Mouse (Mus musculus) spleen, embryonic (tissue): ENCODE data around the gene Polr2a.

Experiments used
- CTCF ChIA-PET: fragments of 350-600 bp; sonication (Branson Sonifier 250); formaldehyde crosslinking; loops from one replicate; lab custom pipeline; 2022; lab: Charles Lee

The Polr2a gene

DNA sequence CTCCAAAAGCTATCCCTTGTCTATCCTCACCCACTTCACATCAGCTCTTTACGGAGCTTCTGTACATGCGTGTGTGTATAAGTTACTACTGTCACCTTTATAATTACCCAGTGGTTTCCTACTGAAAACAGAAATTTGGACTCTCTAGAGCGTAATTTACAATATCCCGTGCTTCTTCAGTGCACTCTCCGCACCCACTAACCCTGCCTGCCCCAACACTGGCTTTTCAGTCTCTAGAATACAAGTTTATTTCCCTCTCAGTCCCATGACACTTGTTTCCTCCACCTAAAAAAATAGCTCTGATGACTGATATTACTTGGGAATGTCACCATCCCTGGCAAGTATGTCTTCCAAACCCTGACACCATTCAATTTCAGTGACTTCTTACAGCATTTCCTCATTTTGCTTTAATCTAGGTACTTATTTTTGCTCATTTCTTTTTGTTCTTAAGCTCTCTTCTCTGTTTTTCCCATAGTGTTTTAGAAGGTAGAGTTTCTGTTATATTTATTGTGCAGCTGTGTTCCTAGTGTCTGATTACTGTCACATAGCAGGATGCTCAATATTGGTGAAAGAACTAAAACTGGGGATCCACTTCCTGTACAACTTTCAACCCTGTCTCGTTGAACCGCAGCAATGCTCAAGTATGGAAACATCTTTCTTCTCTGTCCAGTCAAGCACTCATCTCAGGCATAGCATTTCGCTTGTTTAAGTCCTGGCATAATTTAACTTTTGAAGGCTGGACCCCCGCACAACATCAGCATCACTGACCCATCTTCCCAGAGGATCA is 941 bp downstream of the Polr2a start:
- CTCF ChIA-PET: no interaction called here

DNA sequence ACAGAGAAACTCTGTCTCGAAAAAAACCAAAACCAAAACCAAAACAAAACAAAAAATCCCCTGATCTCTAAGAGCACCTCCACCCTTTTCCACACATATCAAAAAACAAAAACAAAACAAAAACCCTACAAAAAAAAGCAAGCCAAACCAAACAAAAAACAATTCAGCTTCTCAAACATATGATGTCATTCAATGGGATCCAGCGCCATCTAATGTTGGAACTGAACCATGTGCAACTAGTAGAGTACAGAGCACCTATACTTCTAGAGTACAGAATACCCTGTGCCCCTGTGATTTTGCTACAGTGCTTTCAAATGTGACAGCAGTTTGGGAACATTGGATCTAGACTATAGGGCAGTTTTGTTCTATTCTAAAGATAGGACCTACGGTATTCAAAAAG is 3.7 kb downstream of the Polr2a start:
- CTCF ChIA-PET: interaction anchor here (0.6 kb wide), 1 partner anchor 45 kb away, joined by 18 read pairs; no protein-coding TSS in a partner anchor

DNA sequence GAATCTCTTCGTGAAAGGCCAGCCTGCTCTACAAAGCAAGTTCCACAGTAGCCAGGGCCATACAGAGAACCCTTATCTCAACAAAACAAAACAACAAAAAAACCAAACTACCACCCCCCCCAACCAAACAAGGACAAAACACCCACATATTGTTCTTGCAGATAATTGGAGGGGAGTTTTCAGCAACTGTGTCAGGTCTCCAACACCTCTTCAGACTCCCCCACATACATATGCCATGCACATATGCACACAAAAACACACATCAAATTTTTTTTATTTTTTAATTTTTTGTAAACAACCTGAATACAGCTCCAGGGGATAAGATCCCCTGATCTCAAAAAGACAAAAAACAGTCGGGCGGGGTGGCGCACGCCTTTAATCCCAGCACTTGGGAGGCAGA is 4.2 kb downstream of the Polr2a start:
- CTCF ChIA-PET: interaction anchor here (0.6 kb wide), 1 partner anchor 45 kb away, joined by 18 read pairs; no protein-coding TSS in a partner anchor

DNA sequence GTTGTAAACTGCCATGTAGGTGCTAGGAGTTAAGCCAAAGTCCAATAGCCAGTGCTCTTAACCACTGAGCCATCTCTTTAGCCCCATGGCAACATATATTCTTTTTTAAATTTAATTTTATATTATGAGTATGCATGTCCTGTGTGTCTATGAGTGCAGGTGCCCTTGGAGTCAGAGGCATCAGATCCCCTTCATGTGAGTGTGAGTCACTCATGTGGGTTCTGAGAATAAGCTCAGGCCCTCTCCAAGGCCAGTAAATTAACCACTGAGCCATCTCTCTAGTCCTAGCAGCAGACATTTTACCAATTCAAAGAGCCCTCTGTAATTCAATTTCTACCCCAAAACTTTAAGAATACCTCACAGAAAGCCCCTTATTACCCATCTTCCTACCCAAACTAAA is 5.8 kb downstream of the Polr2a start:
- CTCF ChIA-PET: no interaction called here

DNA sequence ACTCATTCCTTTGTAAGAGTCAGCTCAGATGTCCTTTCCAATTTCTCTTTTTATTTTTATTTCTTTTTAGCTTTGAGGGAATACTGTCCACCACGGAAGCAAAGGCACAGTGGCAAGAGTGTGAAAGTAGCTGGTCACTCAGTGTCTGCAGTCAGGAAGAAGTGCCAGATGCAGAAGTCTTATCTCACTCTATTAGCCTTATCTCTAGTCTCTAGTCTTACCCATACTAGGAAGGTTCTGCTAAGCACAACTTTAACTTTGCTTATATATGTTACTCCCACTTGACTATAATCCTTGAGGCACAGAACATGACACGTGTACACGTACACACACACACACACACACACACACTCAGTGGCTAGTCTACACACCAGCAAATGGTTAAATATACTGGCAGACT is 6.8 kb downstream of the Polr2a start:
- CTCF ChIA-PET: interaction anchor here (0.6 kb wide), 1 partner anchor 80 kb away, joined by 3 read pairs; the partner anchor contains the start of gene Eif4a1

DNA sequence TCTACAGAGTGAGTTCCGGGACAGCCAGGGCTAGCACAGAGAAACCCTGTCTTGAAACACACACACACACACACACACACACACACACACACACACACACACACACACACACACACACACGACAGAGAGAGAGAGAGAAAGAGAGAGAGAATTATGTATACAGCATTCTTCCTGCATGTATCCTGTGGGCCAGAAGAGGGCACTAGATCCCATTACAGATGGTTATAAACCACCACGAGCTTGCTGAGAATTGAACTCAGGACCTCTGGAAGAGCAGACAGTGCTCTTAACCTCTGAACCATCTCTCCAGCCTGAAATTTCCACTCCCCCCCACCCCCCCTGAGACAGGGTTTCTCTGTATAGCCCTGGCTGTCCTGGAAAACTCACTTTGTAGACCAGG is 27.0 kb downstream of the Polr2a start:
- CTCF ChIA-PET: interaction anchor here (0.6 to 0.9 kb wide), 4 partner anchors 8 to 204 kb away, joined by 3 to 7 read pairs (median 4); partner anchors contain the start of gene Ybx2

DNA sequence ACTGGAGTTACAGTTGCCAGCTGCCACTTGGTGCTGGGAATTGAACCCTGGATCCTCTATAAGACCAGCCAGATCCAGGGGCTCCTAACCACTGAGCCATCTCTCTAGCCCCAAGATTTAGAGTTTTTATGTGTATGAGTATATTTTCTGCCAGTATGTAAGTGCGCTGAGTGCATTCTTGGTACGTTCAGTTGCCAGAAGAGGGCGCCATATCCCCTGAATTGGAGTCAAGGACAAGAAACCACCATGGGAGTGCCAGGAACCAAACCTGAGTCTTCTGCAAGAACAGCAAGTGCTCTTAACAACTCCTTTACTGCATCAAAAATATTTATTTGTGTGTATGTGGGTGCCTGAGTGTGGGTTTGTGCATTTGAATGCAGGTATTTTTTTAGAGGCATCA is 29.4 kb downstream of the Polr2a start:
- CTCF ChIA-PET: interaction anchor here (0.6 to 0.8 kb wide), 4 partner anchors 27 to 461 kb away, joined by 3 read pairs; no protein-coding TSS in a partner anchor

DNA sequence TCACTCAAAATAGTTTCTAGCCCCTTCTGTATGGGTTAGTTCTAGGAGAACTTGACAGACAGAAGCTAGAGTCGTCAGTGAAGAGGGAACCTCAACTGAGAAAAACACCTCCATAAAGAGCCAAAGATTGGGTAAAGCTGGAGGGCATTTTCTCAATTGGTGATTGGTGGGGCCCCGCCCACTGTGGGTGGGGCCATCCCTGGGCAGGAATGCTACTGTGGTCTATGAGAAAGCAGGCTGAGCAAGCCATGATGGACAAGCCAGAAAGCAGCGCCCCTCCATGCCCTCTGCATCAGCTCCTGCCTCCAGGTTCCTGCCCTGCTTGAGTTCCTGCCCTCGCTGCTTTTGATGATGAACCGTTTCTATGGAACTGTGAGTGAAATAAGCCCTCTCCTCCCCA is 32.5 kb downstream of the Polr2a start:
- CTCF ChIA-PET: no interaction called here

DNA sequence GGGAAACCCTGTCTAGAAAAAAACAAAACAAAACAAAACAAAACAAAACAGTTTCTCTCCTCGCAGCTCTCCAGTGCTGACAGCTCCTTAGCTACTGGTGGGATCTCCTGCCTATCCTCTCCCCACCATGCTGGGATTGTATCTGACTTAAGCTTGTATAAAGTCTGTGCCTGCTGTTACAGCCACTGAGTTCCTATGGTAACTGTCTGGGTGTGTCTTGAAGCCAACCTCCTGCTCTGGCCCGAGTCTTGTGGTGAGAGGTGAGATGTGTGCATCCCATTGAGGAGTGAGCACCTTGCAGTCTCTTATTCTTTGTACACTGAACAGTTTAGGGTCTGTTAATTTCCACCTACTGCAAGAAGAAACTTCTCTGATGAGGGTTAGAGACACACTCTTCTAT is 35.4 kb downstream of the Polr2a start:
- CTCF ChIA-PET: no interaction called here

DNA sequence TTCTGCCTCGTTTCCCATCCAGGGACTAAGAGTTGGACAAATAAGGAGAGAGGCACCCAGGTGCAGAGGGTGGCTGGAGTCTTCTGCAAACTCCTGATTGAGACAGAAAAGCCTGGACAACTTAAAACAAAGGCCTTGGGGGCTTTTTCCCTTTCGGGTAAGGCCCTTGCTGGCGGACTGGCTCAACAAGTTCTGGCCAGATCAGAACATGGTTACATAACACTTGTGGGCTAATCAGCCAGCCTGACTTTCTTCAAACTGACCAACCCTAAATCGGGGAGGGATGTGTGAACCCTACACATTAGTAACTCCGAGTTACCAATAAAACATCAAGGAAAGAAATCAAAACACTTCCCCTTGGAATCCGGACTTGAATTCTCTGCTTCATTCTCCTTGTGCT is 37.6 kb downstream of the Polr2a start:
- CTCF ChIA-PET: interaction anchor here (0.6 kb wide), 1 partner anchor 155 kb away, joined by 9 read pairs; no protein-coding TSS in a partner anchor

DNA sequence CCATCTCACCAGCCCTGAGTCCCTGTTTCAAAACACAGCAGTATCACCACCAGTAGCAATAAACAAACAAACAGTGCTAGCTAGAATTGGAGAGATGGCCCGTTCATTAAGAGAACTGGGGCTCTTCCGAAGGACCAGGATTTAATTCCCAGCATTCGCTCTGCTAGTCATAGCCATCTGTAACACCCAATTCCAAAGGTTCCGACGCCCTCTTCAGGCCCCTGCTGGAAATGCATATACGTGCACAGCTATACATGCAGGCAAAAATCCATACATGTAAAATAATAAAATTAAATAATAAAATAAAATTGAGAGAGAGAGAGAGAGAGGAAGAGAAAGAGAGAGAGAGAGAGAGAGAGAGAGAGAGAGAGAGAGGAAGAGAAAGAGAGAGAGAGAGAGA is 39.0 kb downstream of the Polr2a start:
- CTCF ChIA-PET: interaction anchor here (0.7 kb wide), 1 partner anchor 68 kb away, joined by 4 read pairs; no protein-coding TSS in a partner anchor

DNA sequence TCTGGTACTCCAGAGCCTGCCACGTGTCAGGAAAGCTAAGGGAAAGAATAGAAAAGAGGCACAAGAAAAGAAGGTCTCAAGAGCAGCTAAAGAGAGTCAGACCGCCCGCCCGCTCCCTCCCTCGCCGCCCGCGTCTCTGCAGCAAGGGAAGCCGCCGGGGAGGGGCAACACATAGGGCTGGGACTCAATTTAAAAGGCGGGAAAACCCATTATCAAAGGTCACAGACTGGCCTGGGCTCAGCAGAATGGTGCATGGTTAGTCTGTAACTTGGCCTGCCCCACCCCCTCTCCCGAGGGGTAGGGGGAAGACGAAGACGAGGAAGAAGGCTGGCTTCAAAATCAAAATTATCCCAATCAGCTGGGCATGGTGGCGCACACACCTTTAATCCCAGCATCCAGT is 39.8 kb downstream of the Polr2a start:
- CTCF ChIA-PET: no interaction called here

DNA sequence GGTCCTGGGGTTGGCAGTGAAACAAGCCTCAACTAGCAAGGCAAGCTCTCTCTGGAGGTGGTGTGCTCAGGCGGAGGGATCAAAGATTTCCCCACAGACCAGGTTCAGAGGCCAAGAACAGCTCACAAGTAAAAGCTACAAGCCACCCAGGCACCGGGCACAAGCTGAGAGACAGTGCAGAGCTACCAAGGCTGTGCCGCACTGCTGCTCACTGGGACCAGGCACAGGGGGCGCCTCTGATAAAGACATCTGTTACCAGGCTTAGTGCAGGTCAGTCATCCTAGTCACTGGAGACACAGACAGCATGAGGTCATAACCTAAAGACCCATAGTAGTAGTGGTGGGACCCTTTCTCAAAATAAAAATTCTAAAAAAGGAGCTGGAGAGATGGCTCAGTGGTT is 41.5 kb downstream of the Polr2a start:
- CTCF ChIA-PET: no interaction called here

DNA sequence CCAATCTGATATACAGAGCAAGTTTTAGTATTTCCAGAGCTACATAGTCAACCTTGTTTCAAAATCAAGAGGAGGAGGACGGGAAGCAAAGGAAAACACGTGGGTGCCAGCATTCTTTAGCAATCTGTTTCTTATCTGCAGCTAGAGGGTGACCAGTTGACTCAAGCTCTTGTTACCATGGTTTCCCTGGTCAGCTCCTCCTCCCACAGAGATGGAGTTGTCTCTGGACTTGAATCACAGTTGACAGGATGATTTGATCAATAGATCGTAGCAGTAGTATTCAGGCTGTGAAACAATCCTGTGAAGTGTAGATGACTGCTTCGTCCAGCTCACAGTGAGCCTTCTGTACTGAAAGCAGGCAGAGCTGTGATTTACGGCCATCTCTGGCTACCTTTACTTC is 42.5 kb downstream of the Polr2a start:
- CTCF ChIA-PET: interaction anchor here (0.6 kb wide), 1 partner anchor 161 kb away, joined by 3 read pairs; no protein-coding TSS in a partner anchor

DNA sequence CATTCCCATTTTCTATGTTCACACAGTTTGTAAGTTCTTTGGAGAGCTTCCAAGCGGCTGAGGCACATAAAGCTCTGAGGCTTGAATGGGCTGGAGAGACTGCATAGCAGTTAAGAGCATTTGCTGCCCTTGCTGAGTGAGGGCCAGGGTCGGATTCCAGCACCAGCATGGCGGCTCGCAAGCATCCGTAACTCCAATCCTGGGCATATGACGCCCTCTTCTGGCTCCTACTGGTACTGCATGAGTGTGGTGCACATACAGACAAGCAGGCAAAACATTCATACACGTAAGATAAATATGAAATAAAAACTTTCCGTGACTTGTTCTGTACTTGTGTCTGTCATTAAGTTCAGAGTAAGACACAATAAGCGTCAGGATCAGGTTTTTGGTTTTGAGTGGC is 43.0 kb downstream of the Polr2a start:
- CTCF ChIA-PET: no interaction called here

DNA sequence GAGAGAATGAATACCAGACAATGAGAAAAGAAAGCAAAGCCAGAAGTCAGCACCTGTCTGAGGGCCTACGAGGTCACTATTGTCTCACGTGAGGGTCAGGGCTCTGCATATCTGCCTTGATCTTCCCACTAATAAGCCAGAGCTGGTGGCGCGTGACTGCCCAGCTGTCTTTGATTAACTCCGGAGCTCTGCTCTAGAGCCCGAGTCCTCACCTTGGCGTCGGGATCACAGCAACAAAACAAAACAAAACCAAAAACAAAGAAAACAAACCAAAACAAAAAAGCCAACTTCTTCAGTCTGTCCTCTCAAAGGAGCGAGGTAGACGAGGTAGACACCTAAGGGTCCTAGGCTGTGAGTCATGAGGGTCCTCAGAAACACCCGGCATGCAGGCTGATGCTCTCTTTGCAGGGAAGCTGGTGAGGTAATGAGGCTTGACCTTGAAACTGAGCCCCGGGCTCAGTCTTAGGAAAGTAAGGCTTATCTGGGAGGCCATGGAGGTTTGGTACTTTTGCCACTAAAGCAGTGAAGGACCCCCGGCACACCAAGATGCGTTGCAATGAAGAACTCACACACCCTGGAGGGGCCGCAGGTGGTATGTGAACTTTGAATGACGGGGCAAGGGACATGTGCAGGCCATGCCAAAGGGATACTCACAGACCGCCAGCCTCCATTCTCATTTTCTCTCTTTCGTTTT is 43.7 kb downstream of the Polr2a start:
- CTCF ChIA-PET: no interaction called here

DNA sequence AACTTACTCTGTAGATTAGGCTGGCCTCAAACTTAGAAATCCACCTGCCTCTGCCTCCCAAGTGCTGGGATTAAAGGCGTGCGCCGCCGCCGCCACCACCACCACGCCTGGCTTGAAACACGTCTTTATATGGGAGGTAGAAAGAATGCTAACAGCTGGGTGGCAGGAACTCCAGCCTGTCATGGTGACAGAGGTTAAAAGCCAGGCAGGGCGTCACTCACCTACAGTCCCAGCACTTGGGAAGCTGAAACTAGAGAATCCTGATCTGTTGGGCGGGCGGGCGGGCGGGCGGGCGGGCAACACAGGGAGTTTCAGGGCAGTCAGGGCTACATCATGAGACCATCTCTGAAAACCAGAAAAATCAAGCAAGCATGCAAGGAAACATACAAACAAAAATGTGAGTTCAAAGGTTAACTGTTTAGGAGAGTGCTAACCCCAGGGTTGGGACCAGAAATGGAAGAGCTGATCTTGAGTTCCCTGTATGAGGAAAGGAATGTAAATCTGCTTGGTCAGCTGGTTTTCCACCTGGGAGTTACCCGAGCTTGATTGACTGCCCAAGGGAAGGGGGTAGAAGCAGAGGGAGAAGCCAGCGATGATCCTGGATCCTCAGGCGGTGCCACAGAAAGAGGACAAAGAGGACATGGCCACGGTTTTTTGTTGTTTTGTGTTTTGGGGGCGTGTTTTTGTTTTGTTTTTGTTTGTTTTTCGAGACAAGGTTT is 45.3 kb downstream of the Polr2a start:
- CTCF ChIA-PET: interaction anchor here (0.6 kb wide), 1 partner anchor 28 kb away, joined by 3 read pairs; the partner anchor contains the start of gene Tnfsf13

DNA sequence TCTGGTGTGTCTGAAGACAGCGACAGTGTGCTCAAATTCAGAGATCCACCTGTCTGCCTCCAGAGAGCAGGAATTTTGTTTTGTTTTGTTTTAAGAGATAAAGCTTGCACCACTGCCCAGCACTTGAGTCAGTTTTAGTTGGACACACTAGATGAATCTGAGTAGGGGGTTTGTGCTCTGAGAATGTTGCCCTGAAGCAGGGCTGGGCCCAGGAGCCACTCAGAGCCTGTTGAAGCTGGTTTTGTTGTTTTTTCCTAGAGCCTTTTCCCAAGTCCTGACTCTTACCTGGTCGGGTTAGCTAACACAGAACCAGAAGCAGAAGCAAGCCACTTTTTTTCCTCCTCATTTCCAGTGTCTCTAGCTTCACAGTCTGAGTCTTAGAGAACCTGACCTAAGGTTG is 47.4 kb downstream of the Polr2a start:
- CTCF ChIA-PET: no interaction called here

DNA sequence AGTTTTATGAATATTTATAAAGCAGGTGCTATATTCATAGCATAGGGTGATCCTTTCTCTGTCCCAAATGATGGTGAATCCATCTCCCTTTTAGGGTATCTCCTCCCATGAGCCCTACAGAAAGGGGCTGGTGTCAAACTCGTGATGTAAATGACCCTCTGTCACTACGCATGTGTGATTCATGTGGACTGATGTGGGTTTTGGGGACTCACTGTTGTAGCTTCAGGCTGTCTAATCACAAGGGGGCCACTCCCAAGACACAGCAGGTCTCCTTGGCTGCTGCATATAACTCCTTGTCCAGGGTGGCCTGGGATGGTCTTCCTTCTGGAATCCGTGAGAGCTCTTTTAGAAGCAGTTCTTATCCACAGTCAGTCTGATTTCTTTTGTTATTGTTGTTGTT is 48.0 kb downstream of the Polr2a start:
- CTCF ChIA-PET: no interaction called here

DNA sequence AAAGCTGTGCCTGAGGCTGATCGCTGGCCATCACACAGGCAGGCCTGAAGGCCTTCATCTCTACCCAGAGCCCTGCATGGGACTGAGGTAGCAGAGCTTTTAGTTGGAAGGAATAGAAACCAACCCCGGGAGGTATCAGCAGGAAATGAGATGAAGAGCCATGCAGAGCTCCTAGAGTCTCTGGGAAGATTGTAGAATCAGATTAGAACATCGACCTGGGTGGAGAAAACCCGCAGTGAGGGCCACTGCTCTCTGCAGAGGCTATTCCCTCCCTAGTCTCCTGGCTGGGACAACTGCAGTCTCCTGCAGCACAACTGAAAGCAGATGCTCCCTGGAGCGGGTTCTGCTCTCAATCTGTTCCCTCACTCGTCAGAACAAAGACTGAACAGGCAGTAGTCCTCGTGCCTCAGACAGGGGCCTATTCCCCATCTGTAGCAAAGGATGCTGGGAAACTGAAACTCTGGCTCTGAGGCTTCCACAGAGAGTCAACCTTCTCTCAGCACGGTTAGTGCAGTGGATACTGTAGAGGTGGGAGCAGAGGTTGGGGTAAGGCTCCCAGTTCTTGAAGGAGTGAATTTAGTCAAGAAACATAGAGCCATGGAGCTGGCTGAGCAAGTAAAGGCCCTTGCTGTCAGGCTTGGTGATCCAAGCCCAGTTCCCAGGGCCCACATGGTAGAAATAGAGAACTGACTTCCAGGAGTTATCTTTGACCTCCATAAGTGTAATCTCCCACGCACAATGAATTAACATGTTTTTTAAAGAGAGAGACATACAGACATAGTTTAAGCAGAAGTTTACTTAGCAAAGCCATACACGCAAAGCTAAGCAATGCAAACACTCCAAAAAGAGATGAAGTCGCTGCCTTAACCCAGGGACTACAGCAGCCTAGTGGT is 48.6 kb downstream of the Polr2a start:
- CTCF ChIA-PET: no interaction called here
